Mouse (Mus musculus) v-Abl transformed pro-B cells (cell line): ENCODE results near the gene Zfp943.

ENCODE experiments used
- in situ Hi-C, 2 experiments: fragments of 400-800 bp; cut with MboI; formaldehyde crosslinking; loops; one replicate each; pipeline ENCODE4 v1.15.1; 2025; ENCODE audit not compliant: unreplicated experiment in 2 of 2

The Zfp943 gene

DNA sequence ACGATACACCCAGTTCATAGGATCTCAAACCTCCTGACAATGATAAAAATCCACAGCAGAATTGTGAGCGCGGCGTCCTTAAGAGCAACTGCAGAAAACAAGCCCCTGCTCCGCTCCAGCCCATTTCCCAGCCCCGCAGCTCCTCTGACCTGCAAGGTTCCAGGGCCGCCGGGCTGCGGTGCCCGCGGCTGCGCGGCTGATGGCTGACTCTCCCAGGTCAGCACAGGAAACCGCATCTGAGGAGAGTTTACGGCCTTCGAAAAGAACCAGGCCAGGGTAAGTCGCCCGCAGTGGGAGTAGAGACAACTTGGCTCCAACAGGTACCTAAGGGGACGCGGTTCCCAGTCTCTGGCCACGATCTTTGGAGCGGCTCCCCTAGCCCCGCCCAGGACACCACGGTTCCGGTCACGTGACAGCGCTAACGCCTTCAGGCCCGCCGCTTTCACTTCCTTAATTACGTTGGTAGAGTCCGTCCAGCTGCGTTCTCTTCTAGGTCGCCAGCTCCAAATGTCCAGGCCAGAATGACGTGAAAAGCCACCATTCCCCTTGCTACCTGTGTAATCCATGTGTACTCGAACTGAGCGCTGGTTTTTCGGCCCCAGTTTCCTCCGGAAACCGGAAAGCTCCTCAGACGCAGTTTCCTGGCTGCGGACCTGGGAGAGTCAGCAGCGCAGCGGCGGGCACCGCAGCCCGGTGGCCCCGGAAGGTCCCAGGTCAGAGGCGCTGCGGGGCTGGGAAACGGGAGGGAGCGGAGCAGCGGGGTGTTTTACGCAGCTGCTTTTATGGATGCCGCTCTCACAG lies at the start of gene Zfp943, which contains the start of gene Zfp942:
Gene Zfp943 (plus strand): TSS at position 446 of the 801 bp plus-strand sequence.
Gene Zfp942 (minus strand): TSS at position 358 of the 801 bp plus-strand sequence.
- in situ Hi-C loops, result loop anchor here in 1 of 2 experiments (10.0 to 25.0 kb wide), 4 partner anchors 228 to 428 kb away; partner anchors contain the start of genes Zfp229, Zfp52, Zfp758 and Zfp944

DNA sequence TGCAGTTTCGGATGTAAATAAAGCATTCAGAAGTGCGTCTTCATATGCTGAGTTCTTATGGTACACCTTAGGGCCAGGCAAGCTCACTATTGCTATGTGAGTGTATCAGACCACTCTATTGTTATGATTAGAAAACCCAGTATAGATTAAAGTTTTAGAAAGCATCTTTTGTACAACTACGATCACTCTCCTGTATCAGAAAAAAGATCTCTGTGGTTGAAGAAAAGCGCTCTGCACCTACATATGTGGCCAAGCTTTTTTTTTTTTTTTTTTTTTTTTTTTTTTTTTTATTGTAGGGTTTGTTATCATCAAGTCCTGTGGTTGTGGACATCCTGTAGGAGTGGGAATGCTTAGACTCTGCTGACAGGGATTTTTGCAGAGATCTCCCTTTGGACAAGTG lies 950 bp downstream of the Zfp943 start:
- in situ Hi-C loops, result loop anchor here in 1 of 2 experiments (10.0 to 25.0 kb wide), 4 partner anchors 229 to 429 kb away; partner anchors contain the start of genes Zfp229, Zfp52, Zfp758 and Zfp944

DNA sequence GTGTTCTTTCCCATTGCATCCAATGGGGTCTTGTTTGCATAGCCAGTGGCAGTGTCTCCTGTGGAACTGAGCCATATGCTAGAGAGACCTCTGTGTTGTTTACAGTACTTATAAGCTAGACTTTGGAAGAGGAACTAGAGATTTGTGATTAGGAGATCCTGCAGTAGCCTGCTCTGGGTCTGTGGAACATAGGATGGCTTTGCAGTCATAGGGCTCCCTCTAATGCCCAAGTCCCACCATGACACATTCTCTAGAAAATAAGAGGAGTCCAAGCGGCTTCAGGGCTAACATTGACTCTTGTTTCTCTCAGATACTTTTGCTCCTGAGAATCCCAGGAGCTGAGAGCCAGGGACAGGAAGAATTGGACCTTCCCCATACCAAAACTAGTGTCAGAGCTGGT lies 73.2 kb downstream of the Zfp943 start:
- in situ Hi-C loops, result loop anchor here (10.0 to 25.0 kb wide), 5 partner anchors 448 to 801 kb away; partner anchors contain the start of genes Vmn1r235 (in 1 of the 2) and Zfp54 (in 1 of the 2)

DNA sequence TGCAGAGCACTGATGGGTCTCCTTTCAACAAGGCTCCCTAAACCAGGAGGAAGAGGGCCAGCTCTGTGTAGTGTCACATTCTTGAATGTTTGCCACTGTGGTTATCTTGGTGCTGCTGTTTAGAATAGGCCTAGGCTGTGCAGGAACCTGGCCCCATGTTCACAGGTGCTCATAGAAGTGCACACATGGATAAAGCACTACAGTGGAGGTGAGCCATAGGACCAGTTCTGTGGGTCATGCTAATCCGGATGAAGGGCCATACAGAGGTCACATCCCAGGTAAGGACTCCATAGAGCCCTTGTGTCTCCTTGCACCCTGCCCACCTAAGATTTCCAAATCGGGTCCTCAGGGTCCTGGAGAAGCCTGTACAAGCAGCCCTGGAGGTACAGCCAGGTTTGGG lies 87.1 kb downstream of the Zfp943 start:
- in situ Hi-C loops, result loop anchor here (25.0 kb wide), 3 partner anchors 462 to 787 kb away; partner anchors contain the start of genes Vmn1r235 (in 1 of the 2) and Zfp54 (in 1 of the 2)

DNA sequence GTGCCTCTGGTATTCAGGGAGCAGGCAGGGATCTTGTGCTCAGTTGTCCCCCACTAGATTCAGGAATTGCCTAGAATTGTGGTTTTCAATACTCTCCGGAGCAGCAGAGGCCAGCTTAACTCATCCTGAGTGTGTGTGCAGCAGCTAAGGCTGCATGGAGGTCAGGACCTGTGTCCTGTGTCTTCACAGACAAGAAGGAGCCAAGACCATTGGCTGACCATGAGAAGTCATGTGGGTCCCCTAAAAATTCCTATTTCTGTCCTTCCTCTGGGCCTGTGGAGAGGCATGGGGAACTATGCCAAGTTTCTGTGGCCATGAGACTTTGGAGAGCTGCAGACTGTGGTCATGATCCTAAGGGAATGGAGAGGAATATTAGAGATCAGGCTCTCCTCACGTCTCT lies 90.9 kb downstream of the Zfp943 start:
- in situ Hi-C loops, result loop anchor here (5.0 kb wide), 2 partner anchors 931 to 936 kb away; no protein-coding TSS in a partner anchor

DNA sequence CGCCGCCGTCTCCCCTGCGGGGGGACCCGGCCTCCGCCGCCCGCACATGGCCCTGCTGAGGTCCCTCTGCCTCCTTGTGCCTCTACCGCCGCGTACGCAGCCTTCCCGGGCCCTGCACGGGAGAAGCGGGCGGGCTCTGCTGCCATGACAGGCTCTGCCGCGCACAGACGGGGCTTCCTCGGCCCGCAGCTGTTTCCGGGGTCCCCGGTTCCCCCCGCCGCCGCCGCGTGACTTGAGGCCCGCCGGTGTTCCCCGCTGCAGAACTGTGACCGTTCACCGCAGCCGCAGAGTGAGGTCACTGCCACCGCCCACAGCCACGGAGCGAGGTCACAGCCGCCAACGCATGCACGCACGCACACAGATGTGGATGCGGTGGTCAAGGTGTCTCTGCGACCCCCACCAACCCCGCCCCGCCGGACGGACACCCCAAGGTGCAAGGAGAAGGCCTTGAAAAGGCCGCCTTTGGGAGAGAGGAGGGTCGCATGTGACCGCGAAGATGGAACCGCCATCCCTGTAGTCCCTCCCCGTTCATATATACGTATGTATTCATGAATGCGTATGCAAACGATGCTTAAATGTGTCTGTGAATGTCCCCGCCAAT lies 118.8 kb downstream of the Zfp943 start:
- in situ Hi-C loops, result loop anchor here (5.0 to 25.0 kb wide), 4 partner anchors 326 to 1131 kb away; partner anchors contain the start of gene Zfp40 (in 1 of the 2)

DNA sequence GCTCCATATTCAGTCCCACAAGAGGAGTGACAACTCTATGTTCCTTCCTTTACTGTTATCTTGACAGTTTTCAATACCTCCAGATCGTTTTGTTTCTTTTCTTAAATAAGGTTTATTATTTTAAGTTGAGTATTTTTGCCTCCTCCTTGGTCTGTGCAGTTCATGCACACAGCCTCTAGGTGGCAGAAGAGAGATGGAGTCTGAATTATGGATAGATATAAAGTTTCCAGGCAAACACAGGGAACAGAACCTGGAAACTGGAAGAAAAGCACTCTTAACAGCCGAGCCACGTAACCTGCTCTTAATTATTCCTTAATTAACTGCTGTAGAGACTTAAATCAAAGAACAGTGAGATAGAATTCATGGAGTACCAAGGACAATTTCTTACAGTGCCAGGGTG lies 120.9 kb downstream of the Zfp943 start:
- in situ Hi-C loops, result loop anchor here (5.0 to 25.0 kb wide), 4 partner anchors 324 to 1129 kb away; partner anchors contain the start of gene Zfp40 (in 1 of the 2)

DNA sequence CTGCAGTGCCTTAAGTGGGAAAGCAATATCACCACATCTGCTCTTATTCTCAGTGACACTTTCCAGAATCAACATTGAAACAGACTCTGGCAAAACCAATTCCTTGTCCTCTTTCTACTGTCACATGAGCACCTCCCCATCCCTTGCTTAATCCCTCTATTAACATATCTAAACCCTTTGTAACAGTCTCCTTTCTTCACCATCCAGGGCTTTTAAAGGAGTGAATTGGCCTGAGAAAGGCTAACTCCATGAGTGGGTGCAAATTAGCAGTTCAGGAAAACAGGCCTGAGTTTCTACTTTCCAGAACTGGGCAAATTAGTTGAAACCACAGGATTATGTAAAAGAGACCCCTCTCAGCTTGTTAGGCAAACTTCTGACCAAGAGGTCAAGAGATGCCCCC lies 156.4 kb downstream of the Zfp943 start:
- in situ Hi-C loops, result no loop called here
